ENCODE assay signal across 12 mouse cellular contexts in genomic region chr19:34517812-34518594, GRCm38 (mm10). TPM values are rescaled to one million over a fixed set of nuclear protein-coding genes. Genes with fewer than 3 reads are reported as not detected.
DNase-seq lines count a peak whose midpoint lies in the region; ATAC-seq lines count a peak whose summit lies in the region.
"Had no signal": no experiment of that assay in that cellular context is flagged by ENCODE, and none has a peak within 500 bp of the region (broad histone marks: within the 10 kb centered on the region; RNA-seq: fewer than 3 reads in every experiment).

No protein-coding gene starts in this region.

- H3K4me3 ChIP-seq in heart, embryonic 10.5 days: no peak overlapping the region
- no peak overlapping the region for H3K4me3 ChIP-seq in heart, embryonic 12.5 days
- H3K4me3 ChIP-seq: liver, embryonic 15.5 days; megakaryocyte, embryonic 14.5 days had no signal

- H3K4me2 ChIP-seq in heart, embryonic 12.5 days: no peak overlapping the region
- H3K4me2 ChIP-seq: liver, embryonic 15.5 days had no signal

- no peaks in the 10 kb centered on the region for H3K4me1 ChIP-seq in heart, embryonic 10.5 days
- no peaks in the 10 kb centered on the region for H3K4me1 ChIP-seq in heart, embryonic 12.5 days (replicated peaks)

- H3K36me3 ChIP-seq in heart, embryonic 10.5 days: peaks cover 20% of the 10 kb centered on the region; the same call in 1 of the 2 replicates
- peaks cover 20% of the 10 kb centered on the region; the same call in 1 of the 2 replicates for H3K36me3 ChIP-seq in heart, embryonic 12.5 days

- 86% methylated on average over 13 of the region's 13 CpGs for WGBS in heart, embryonic 10.5 days
- 84% methylated on average over 13 of the region's 13 CpGs for WGBS in heart, embryonic 12.5 days

- no peaks in the 10 kb centered on the region for H3K9me3 ChIP-seq in heart, embryonic 10.5 days
- no peaks in the 10 kb centered on the region for H3K9me3 ChIP-seq in heart, embryonic 12.5 days (replicated peaks)
- H3K9me3 ChIP-seq: liver, embryonic 15.5 days; megakaryocyte, embryonic 14.5 days had no signal

- peak; percentile 88 for DNase-seq in heart, adult 11 months
- DNase-seq in heart, embryonic 10.5 days (ENCODE audit: low spot score): no peak
- DNase-seq in Muller cell, postnatal 12 days (ENCODE audit: inconsistent ontology term): peak; percentile 79
- DNase-seq in brain, adult 2 months (ENCODE audit: low read depth, low spot score): peak; percentile 51
- peak; percentile 65 to 79 for DNase-seq in kidney, postnatal 25 days
- DNase-seq in layer of hippocampus, adult 18-20 months (ENCODE audit: low spot score in 2 of 2): no peak
- DNase-seq in retina, embryonic 14.5 days (ENCODE audit: low spot score): no peak
- DNase-seq: gastrocnemius, postnatal 14 days; thymus, postnatal 25 days had no signal

- H3K27me3 ChIP-seq in heart, embryonic 10.5 days (ENCODE audit: insufficient read depth, poor library complexity, severe bottlenecking): no peaks in the 10 kb centered on the region
- H3K27me3 ChIP-seq in heart, embryonic 12.5 days (replicated peaks): no peaks in the 10 kb centered on the region
- H3K27me3 ChIP-seq: liver, embryonic 15.5 days; megakaryocyte, embryonic 14.5 days had no signal

- H3K27ac ChIP-seq in heart, embryonic 10.5 days: no peak overlapping the region
- H3K27ac ChIP-seq in heart, embryonic 12.5 days (ENCODE audit: poor library complexity, severe bottlenecking): no peak overlapping the region
- H3K27ac ChIP-seq: liver, embryonic 15.5 days had no signal

- no peak for ATAC-seq in heart, embryonic 12.5 days (ENCODE audit: insufficient number of reproducible peaks, low FRiP score)

- H3K9ac ChIP-seq in heart, embryonic 12.5 days: no peak overlapping the region
- H3K9ac ChIP-seq: liver, embryonic 15.5 days had no signal

RNA-seq across cellular contexts. Expression of gene Lipa, which starts 9.3 kb away (rescaled TPM):
- polyA plus RNA-seq in heart, embryonic 10.5 days (2016; fragmentation: Nextera tagmentation; extraction: Ambion mirVana): 32.3 and 39.3 TPM in 2 replicates
- polyA plus RNA-seq in heart, embryonic 12.5 days (2016; fragmentation: Nextera tagmentation; extraction: Ambion mirVana): 38.7 and 41.4 TPM in 2 replicates
- 10 to 100 TPM; 18.2 to 19.6 TPM for total RNA-seq in layer of hippocampus, adult 18-20 months (2021)

RNA-seq across cellular contexts. Expression of gene Ifit2, which starts 32.5 kb away (rescaled TPM):
- 4.7 and 5.3 TPM in 2 replicates for polyA plus RNA-seq in heart, embryonic 10.5 days (2016; fragmentation: Nextera tagmentation; extraction: Ambion mirVana)
- polyA plus RNA-seq in heart, embryonic 12.5 days (2016; fragmentation: Nextera tagmentation; extraction: Ambion mirVana): 6.6 and 8.2 TPM in 2 replicates
- total RNA-seq in layer of hippocampus, adult 18-20 months (2021): 1 to 10 TPM; 4.5 to 4.8 TPM

RNA-seq across cellular contexts. Expression of gene Ch25h, which starts 43.0 kb away (rescaled TPM):
- polyA plus RNA-seq in heart, embryonic 10.5 days (2016; fragmentation: Nextera tagmentation; extraction: Ambion mirVana): 2.5 and 3.0 TPM in 2 replicates
- 3.3 and 4.6 TPM in 2 replicates for polyA plus RNA-seq in heart, embryonic 12.5 days (2016; fragmentation: Nextera tagmentation; extraction: Ambion mirVana)
- total RNA-seq in layer of hippocampus, adult 18-20 months (2021): under 1 TPM in 1 of 2 experiments, not detected in 1; 0.22 TPM
- total RNA-seq: gastrocnemius, postnatal 14 days had no signal

Comparison
In these comparisons a context has a peak if more than half of its experiments do, and no peak if none do; other contexts are left out.
1. DNase-seq: peak in heart, adult 11 months (single experiment), Muller cell, postnatal 12 days (single experiment), brain, adult 2 months (single experiment) and kidney, postnatal 25 days (2 of 2); none in heart, embryonic 10.5 days (single experiment), layer of hippocampus, adult 18-20 months (0 of 2) and retina, embryonic 14.5 days (single experiment).